Mouse (Mus musculus): Measurements from ENCODE around the gene Nfatc2ip. TPM values are rescaled to one million over a fixed set of nuclear protein-coding genes. Genes with fewer than 3 reads are reported as not detected.

The Nfatc2ip gene
- polyA plus RNA-seq, 1 experiment: 11.0 TPM

- DNase-seq (ENCODE audit: low read depth): no peak
- TF ChIP-seq CTCF (IDR thresholded peaks at IDR 0.05; ENCODE audit: borderline replicate concordance, extremely low read depth, insufficient read depth, insufficient read length) (no peak), POLR2A (IDR thresholded peaks at IDR 0.05; ENCODE audit: borderline replicate concordance, extremely low read depth, insufficient read depth, insufficient read length, poor library complexity, severe bottlenecking) (no peak)
Measured at GRCm38 (mm10) chr7:126354738-126355614, 41.6 kb downstream of the Nfatc2ip start.

DNA sequence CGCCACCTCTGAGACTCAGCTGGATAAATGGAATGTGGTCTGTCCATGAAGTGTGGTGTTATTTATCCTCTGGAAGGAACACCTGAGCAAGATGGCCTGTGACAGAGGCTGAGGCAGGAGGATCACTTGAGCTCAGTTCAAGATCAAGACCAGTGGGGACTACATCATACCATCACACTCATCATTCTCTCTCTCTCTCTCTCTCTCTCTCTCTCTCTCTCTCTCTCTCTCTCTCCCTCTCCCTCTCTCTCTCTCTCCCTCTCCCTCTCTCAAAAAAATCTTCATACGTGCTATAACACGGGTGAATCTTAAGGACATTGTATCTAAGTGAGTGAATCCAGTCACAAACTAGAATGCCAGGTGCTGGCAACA lies 42.6 kb downstream of the Nfatc2ip start:
- TF ChIP-seq CTCF (IDR thresholded peaks at IDR 0.05; ENCODE audit: borderline replicate concordance, extremely low read depth, insufficient read depth, insufficient read length) (no peak), POLR2A (IDR thresholded peaks at IDR 0.05; ENCODE audit: borderline replicate concordance, extremely low read depth, insufficient read depth, insufficient read length, poor library complexity, severe bottlenecking) (no peak)
- no peak for DNase-seq (ENCODE audit: low read depth)

DNA sequence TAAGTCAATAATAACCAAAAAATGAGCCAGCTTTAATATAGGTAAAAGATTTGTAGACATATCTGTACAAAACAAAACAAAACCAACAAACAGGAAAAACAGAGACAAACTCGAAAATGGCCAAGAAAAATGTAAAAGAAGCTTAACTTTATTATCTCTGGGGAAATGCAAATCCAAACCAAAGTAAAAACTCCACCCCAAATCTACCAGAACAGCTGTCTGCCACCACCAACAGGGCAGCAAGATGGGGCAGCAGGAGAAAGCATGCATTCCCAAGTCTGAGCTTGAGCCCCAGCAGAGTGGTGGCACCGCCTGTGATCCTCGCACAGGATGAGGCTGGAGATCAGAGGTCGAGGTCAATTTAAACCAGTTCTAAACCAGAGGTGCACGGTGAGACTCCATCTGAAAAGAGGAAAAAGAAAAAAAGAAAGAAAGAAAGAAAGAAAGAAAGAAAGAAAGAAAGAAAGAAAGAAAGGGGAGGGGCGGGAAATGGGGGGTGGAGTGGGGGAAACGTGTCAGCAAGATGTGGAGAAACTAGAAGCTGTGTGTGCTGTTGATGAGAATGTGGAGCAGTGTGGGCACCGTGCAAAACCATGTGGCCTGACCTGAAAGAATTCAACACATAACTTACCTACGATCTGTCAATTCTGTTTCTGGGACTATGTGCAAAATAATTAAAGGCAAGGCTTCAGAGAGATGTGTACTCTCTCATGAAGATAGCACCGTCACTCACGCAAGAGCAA lies 43.1 kb downstream of the Nfatc2ip start:
- TF ChIP-seq POLR2A (IDR thresholded peaks at IDR 0.05; ENCODE audit: borderline replicate concordance, extremely low read depth, insufficient read depth, insufficient read length, poor library complexity, severe bottlenecking): no peak
- no peak for TF ChIP-seq CTCF (IDR thresholded peaks at IDR 0.05; ENCODE audit: borderline replicate concordance, extremely low read depth, insufficient read depth, insufficient read length)
- no peak for DNase-seq (ENCODE audit: low read depth)

DNA sequence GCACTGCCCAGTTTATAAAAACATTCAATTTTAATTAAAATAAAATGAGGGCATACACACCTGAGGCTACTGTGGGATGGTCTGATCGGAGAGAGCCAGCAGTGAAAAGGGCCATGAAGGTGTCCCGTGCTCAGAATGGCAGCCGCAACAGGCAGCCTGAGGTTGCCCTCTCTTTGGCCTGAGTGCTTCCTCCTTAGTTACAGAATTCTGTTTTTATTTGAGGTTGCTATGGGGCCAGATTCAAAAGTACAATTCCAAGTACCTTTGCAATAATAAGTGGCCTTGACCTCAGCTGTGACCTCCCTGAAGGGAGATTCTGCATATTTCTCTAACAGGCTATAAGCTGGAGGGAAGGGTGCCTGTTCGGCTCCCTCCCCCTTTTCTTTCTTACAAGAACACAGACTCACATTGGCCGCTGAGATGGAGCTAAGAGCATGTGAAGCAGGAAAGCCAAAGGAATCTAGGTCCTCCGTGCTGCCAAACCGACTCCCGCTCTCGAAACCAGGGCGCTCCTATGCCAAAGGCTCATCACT lies 45.1 kb downstream of the Nfatc2ip start:
- DNase-seq (ENCODE audit: low read depth): peak; percentile 30
- TF ChIP-seq POLR2A (IDR thresholded peaks at IDR 0.05; ENCODE audit: borderline replicate concordance, extremely low read depth, insufficient read depth, insufficient read length, poor library complexity, severe bottlenecking): no peak
- no peak for TF ChIP-seq CTCF (IDR thresholded peaks at IDR 0.05; ENCODE audit: borderline replicate concordance, extremely low read depth, insufficient read depth, insufficient read length)

DNA sequence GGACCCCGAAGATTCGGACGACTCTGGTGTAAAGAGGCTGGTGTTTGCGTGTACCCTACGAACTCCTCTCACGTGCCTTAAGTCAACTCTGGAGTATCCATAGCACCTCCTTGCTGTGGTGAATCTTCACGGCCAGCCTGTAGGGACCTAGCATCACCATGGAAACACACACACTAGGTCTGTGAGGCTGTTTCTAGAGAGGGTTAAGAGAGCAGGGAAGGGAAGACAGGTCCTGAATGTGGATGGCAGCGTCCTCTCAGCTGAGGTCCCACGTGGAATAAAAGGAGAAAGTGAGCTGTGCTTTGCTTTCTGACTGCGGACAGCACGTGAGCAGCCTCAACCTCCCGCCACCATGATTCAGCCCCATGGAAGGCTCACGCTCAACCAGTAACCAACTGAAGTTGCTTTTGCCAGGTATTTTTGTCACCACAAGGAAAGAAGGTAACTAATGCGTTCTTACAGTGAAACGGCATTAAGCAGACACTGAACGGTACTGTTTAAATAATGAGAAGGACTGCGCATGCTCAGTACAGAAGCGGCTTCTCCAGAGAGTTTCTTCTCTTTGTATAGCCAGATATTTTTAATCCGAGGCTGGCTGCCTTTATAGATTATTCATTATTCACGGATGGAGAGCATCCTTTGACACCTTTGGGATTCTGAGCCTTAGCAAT lies 45.7 kb downstream of the Nfatc2ip start:
- peak; percentile 57 for DNase-seq (ENCODE audit: low read depth)
- TF ChIP-seq CTCF (IDR thresholded peaks at IDR 0.05; ENCODE audit: borderline replicate concordance, extremely low read depth, insufficient read depth, insufficient read length) (no peak), POLR2A (IDR thresholded peaks at IDR 0.05; ENCODE audit: borderline replicate concordance, extremely low read depth, insufficient read depth, insufficient read length, poor library complexity, severe bottlenecking) (no peak)

DNA sequence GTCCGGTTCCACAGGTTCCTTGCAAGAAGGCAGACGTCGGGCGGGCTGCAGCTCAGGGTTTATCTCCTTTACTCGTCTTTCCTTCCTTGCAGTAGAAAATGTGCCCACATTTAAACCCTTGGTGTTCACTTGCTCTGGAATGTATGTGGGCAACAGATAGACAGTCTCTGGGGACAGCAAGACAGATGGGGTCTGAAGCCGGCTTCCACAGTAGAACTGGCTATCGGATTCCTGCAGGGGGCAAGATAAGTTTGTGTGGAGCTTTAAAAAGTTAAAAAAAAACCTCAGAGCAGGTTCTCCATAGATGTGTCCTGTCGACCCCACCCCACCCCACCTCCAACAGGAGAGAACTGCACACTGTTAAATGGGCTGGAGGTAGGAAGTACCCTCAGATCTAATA lies 48.2 kb downstream of the Nfatc2ip start:
- no peak for DNase-seq (ENCODE audit: low read depth)
- TF ChIP-seq CTCF (IDR thresholded peaks at IDR 0.05; ENCODE audit: borderline replicate concordance, extremely low read depth, insufficient read depth, insufficient read length) (no peak), POLR2A (IDR thresholded peaks at IDR 0.05; ENCODE audit: borderline replicate concordance, extremely low read depth, insufficient read depth, insufficient read length, poor library complexity, severe bottlenecking) (no peak)

DNA sequence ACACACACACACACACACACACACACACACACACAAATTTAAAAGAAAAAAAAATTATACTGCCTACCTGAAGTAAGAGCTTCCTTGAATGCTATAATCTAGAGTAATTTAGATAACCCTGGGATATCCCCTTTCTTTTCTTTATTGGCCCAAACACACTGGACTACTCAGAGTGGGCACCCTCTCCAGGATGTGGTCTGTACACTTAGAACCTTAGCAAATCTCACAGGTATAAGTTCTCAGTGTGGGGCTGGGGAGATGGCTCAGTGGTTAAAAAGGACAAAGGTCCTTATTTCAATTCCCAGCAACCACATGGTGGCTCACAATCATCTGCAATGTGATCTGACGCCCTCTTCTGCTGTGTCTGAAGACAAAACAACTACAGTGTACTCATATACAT lies 49.4 kb downstream of the Nfatc2ip start:
- no peak for TF ChIP-seq CTCF (IDR thresholded peaks at IDR 0.05; ENCODE audit: borderline replicate concordance, extremely low read depth, insufficient read depth, insufficient read length)
- TF ChIP-seq POLR2A (IDR thresholded peaks at IDR 0.05; ENCODE audit: borderline replicate concordance, extremely low read depth, insufficient read depth, insufficient read length, poor library complexity, severe bottlenecking): no peak

DNA sequence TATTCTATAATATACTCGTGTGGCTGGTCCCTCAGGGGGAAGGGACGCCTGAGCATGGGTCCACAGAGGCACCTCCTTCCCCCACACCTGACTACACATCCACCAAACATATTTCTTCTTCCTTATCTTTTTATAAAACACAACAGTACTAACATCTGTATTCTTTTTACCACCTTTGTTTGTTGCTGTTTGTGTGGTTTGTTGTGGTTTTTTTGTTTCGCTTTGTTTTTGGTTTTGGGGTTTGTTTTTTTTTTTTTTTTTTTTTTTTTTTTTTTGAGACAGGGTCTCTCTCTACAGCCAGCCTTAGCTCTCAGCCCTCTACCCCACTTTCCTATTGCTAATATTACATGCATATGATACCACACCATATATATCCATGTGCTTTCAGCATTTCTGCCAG lies 50.6 kb downstream of the Nfatc2ip start:
- DNase-seq (ENCODE audit: low read depth): no peak
- no peak for TF ChIP-seq CTCF (IDR thresholded peaks at IDR 0.05; ENCODE audit: borderline replicate concordance, extremely low read depth, insufficient read depth, insufficient read length)
- TF ChIP-seq POLR2A (IDR thresholded peaks at IDR 0.05; ENCODE audit: borderline replicate concordance, extremely low read depth, insufficient read depth, insufficient read length, poor library complexity, severe bottlenecking): no peak

More for the DNA sequence above, 49.4 kb downstream of the Nfatc2ip start:
- DNase-seq (ENCODE audit: low read depth): no peak

- no peak for DNase-seq (ENCODE audit: low read depth)
- TF ChIP-seq CTCF (IDR thresholded peaks at IDR 0.05; ENCODE audit: borderline replicate concordance, extremely low read depth, insufficient read depth, insufficient read length) (no peak), POLR2A (IDR thresholded peaks at IDR 0.05; ENCODE audit: borderline replicate concordance, extremely low read depth, insufficient read depth, insufficient read length, poor library complexity, severe bottlenecking) (no peak)
Measured at GRCm38 (mm10) chr7:126345557-126345956, 51.0 kb downstream of the Nfatc2ip start.

DNA sequence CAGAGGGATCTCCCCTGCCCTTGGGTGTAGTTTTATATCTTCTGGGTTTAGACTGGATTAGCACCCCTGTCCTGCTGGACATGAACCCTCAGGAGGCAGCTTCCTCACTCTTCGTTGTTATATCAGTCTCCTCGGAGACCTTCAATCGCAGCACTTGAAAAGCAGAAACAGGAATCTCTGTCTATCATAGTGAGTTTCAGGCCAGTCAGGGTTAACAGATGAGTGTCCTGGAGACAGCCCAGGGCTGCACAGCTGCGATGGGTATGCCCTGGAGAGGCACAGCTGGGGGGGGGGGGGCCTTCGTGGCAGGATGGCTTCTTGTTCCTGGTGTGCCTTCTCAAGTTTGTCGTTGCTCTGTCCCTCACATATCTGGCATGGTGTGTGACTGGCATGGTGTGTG lies 55.6 kb downstream of the Nfatc2ip start:
- no peak for TF ChIP-seq CTCF (IDR thresholded peaks at IDR 0.05; ENCODE audit: borderline replicate concordance, extremely low read depth, insufficient read depth, insufficient read length)
- TF ChIP-seq POLR2A (IDR thresholded peaks at IDR 0.05; ENCODE audit: borderline replicate concordance, extremely low read depth, insufficient read depth, insufficient read length, poor library complexity, severe bottlenecking): no peak

GRCm38 (mm10) chr7:126340206-126340618 lies 56.3 kb downstream of the Nfatc2ip start:
- TF ChIP-seq CTCF (IDR thresholded peaks at IDR 0.05; ENCODE audit: borderline replicate concordance, extremely low read depth, insufficient read depth, insufficient read length) (no peak), POLR2A (IDR thresholded peaks at IDR 0.05; ENCODE audit: borderline replicate concordance, extremely low read depth, insufficient read depth, insufficient read length, poor library complexity, severe bottlenecking) (no peak)
- DNase-seq (ENCODE audit: low read depth): no peak

More for the DNA sequence above, 55.6 kb downstream of the Nfatc2ip start:
- no peak for DNase-seq (ENCODE audit: low read depth)
